Mouse (Mus musculus) gonadal fat pad, adult 2 months (tissue): ENCODE data around the gene Gp9. TPM values are rescaled to one million over a fixed set of nuclear protein-coding genes. Genes with fewer than 3 reads are reported as not detected.
A peak's percentile ranks its signal among the peaks of the same experiment; 100 is the strongest.

ENCODE experiments used
- DNase-seq: peaks from one replicate; pipeline ENCODE4 v3.0.0-alpha.2; 2012; ENCODE audit warnings: low read depth
- polyA plus RNA-seq: library from polyadenylated mRNA; depleted of rRNA; stranded (reverse); fragments of >200 nt; gene quantifications from 2 replicates; pipeline ENCODE4 v1.2.3, GENCODE M21; 2012

Gene Gp9
- polyA plus RNA-seq, 1 experiment: 8.7 TPM

- no peak for DNase-seq
Observed at GRCm38 (mm10) chr6:87787108-87787890, 9.4 kb downstream of the Gp9 start.

- no peak for DNase-seq
Observed at GRCm38 (mm10) chr6:87788266-87788895, 10.5 kb downstream of the Gp9 start.

DNA sequence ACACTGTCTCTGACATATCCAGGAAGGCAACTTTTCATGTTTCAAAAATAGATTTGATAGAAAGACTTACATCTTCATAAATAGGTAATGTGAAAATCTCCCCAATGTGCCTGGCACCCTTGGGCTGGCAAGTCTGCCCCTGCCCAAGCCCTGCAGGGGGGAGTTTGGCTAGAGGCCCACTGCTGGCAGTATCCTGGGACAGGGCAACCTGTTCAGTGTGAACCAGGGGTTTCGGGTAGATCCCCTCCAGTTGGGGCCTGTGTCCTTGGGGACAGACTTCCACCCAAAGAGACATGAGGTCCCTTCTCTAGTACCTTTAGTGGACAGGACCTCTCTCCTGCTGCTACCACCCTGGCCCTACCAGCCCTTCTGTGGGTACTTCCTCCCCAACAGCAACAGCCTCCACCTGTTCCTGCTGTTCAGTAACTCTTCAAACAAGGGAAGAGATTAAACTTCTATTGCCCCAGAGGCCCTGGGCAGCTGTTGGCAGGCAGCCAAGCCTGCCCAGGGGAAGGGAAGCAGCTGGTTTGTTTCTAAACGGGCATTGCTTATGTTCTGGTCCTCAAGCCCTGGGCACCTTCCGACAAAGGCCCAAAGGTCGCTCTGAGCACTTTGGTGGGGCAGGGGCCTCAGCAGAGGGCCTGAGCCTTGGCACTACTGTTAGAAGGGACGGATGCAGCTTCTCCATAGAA, 11.2 kb downstream of the Gp9 start:
- DNase-seq: no peak

DNA sequence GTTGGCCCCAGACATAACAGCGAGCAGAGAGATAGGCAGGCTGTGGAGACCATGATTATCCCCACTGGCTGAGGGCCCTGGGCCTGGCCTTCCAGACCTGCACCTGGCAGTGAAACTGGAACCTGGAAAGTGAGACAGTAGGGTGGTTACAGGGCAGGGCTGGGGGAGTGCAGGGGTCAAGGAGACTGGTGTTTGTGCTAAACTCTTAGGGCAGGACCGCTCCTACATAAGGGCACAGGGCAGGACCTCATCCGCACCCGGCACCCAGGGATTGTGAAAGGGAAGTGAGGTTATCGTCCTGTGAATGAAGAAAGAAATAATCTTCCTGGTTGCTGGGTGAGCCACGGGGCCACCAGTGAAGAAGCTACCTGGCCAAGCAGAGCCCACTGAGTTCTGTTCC, 11.9 kb downstream of the Gp9 start:
- no peak for DNase-seq

GRCm38 (mm10) chr6:87790779-87791480, 13.1 kb downstream of the Gp9 start:
- no peak for DNase-seq

- no peak for DNase-seq
Observed at GRCm38 (mm10) chr6:87791826-87792225, 14.0 kb downstream of the Gp9 start.

DNA sequence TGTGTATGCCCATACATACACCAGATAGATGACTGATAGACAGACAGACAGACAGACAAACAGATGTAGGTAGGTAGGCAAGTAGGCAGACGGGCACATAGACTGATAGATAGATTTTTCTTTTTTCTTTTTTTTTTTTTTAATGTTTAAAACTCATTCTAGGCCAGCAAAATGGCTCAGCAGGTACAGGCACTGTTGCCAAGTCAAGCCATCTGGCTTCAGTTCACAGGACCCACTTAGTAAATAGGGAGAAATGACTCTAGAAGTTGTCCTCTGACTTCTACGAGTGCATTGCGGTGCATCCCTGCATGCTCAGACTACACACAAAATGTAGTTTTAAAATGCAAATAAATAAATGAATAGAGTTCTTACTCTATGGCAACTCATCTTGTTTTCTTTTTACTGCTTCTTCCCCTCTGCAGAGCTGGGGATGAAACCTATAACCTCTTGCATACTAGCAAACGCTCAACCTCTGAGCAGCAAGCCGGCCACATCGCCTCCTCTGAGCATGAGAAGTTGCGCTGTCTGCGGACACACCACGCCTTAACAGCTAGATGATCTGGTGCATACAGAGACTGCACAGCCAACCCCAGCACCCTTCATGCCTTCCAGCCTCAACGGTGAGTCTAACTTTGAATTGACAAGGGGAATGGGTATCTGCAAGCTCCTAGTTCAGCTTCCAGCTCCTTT, 16.1 kb downstream of the Gp9 start:
- no peak for DNase-seq

DNA sequence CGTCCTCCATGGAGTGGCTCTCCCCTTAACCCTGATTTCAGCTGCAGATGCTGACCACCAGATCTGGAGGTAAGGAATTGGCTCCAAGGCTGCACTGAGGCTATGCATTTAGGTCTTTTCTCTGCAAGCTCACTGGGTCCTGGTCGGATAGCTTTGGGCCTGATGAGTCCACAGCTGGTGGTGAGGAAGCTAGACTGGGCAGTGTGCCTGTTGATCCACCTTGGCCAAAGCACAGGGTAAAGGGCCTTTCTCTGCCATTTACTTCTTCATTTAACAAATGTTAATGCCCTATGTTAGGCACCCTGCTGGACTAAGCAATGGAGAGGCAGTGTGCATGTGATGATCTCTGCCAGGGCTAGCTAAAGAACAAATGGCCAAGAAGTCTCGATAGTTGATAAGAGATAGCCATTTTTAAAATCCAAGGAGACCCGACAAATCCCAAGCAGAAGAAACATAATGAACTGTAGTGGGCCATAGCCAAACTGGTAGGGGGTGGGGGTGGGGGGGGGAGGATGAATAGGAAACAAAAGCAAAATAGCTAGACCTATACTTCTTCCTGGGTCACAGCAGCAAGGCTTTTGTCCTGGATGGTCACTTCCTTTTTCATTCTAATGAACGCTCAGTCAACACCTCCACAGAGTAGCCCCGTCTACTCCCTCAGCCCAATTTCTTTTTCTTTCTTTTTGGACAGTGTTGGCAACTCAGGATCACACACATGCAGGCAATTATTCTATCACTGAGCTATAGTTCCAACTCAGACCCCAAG, 17.7 kb downstream of the Gp9 start:
- DNase-seq: no peak

- no peak for DNase-seq
Observed at GRCm38 (mm10) chr6:87796251-87796880, 18.5 kb downstream of the Gp9 start.

- DNase-seq: no peak
Observed at GRCm38 (mm10) chr6:87797321-87797720, 19.4 kb downstream of the Gp9 start.

GRCm38 (mm10) chr6:87799576-87799975, 21.7 kb downstream of the Gp9 start:
- no peak for DNase-seq

DNA sequence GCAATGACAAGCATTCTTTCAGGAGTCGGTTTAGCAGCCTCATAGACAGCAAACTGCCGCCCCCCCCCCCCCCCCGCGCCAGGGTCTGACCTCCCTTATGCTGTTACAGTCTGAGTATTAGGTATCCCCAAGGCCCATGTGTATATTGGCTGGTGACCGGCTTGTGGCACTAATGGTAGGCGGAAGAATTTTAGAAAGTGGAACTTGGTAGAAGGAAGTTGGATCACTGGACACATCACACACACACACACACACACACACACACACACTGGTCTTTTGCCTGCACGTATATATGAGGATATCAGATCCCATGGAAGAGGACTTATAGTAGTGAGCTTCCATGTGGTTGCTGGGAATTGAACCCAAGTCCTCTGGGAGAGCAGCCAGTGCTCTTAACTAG, 24.6 kb downstream of the Gp9 start:
- DNase-seq: no peak

- peak; percentile 62 for DNase-seq
Observed at GRCm38 (mm10) chr6:87804036-87804435, 26.2 kb downstream of the Gp9 start.

- DNase-seq: peak; percentile 70
Observed at GRCm38 (mm10) chr6:87804886-87805285, 27.0 kb downstream of the Gp9 start.

- DNase-seq: no peak
Observed at GRCm38 (mm10) chr6:87805448-87805847, 27.6 kb downstream of the Gp9 start.

DNA sequence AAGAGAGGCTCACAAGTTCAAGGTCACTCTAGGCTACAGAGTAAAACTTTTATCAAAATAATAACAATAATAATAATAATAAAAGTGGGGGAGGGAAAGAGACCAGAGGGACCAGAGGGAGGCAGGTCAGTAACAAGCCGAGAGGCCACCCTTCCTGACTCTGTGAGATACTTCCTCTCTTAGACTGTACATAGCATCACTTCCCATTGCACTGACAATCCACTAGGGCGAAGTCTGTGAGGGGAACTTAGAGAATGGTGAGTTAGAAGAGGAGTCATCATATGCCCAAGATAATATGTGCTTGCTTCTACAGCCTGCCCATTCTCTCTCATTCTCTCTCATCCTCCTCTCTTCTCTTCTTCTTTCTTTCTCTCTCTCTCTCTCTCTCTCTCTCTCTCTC, 28.2 kb downstream of the Gp9 start:
- no peak for DNase-seq

GRCm38 (mm10) chr6:87806857-87807256, 29.0 kb downstream of the Gp9 start:
- no peak for DNase-seq

GRCm38 (mm10) chr6:87807735-87808440, 30.0 kb downstream of the Gp9 start:
- no peak for DNase-seq

DNA sequence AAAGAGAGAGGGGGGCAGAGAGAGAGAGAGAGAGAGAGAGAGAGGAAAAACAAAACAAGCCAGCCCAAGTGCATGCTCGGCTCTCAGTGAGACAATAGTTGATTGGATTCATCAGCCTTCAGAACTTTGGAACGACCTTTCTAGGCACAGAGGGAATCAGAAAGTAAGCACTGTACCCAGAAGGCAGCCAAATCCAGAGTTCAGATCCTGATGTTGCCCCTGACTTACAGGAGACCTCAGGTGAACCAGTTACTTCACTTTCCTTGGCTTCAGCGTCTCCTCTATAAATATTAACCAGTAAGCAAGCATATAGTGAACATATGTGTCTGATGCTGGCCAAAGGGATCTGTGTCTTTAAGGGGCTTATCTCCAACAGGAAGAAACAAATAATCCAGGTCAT, 30.6 kb downstream of the Gp9 start:
- no peak for DNase-seq

GRCm38 (mm10) chr6:87809144-87809543, 31.3 kb downstream of the Gp9 start:
- no peak for DNase-seq
